In the genomic region with DNA sequence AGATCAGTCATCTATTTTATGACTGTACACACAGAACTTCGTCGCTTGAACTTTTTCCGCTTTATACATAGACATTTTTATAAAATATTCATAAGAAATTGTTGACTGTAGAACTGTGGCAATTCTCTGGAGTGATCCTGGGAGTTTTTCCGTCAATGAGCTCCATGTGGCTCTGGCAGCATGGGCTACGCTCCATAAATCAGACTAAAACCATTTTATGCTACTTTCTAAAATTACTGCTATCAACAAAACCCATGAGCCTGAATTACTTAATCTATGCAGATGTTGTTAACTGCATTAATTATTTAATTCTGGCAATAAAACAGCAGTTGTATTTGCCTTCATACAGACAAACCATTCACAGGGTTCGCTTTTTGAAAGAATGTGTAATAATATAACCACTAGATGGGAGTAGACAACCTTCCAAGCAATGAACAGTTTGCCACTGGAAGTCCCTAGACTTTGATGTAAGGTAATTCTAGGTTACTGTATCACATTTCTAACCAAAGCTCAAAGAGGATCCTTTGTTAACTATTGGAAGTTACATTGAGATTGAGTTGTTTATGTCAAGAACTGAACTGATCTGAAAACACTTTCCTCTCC, we compare ENCODE assay signal across 10 mouse cellular contexts.
DNase-seq lines count a peak whose midpoint lies in the region; ATAC-seq and TF ChIP-seq lines count a peak whose summit lies in the region.
"Had no signal": no experiment of that assay in that cellular context is flagged by ENCODE, and none has a peak within 500 bp of the region (broad histone marks: within the 10 kb centered on the region; RNA-seq: fewer than 3 reads in every experiment).

No protein-coding gene starts in this region.

- no peaks in the 10 kb centered on the region for H3K27me3 ChIP-seq in heart, adult 2 months (ENCODE audit: control insufficient read depth, insufficient read depth, low read length)
- no peaks in the 10 kb centered on the region for H3K27me3 ChIP-seq in heart, embryonic 11.5 days (ENCODE audit: control insufficient read depth, insufficient read depth, low read length)
- no peaks in the 10 kb centered on the region for H3K27me3 ChIP-seq in hindbrain, postnatal 0 days (ENCODE audit: insufficient read depth, low read length)

- DNase-seq in heart, adult 2 months = no peak
- DNase-seq in 3134 (ENCODE audit: extremely low read depth, insufficient read length, low spot score) = peak; percentile 48
- peak; percentile 89 for DNase-seq in brain, embryonic 14.5 days (ENCODE audit: low read depth)
- DNase-seq in hindbrain, postnatal 0 days (ENCODE audit: low spot score) = peak; percentile 80
- no peak for DNase-seq in T-cell, adult 2 months (ENCODE audit: low spot score)
- no peak for DNase-seq in testis, postnatal 14 days (ENCODE audit: low spot score)
- no peak for DNase-seq in urinary bladder, postnatal 36 days (ENCODE audit: low spot score in 2 of 2)
- DNase-seq: heart, adult 18-20 months; layer of hippocampus, adult 9-11 months had no signal

- no peak for ATAC-seq in heart, embryonic 11.5 days (replicated peaks; ENCODE audit: insufficient number of reproducible peaks, low FRiP score, low TSS enrichment)
- peak; percentile 69; the same call in 1 of the 2 replicates for ATAC-seq in hindbrain, postnatal 0 days

- no peaks in the 10 kb centered on the region for H3K79me2 ChIP-seq in heart, adult 2 months (replicated peaks; ENCODE audit: control insufficient read depth, insufficient read depth, low read length)

- TF ChIP-seq CTCF in heart, adult 2 months (IDR thresholded peaks at IDR 0.05) = peak; percentile 57
- no peak for TF ChIP-seq CTCF in brain, embryonic 14.5 days (IDR thresholded peaks at IDR 0.05; ENCODE audit: borderline replicate concordance, extremely low read depth, insufficient read depth, insufficient read length)
- peak; percentile 80 for TF ChIP-seq CTCF in hindbrain, postnatal 0 days (IDR thresholded peaks at IDR 0.05; ENCODE audit: low read depth)

- no peak overlapping the region for H3K9ac ChIP-seq in heart, adult 2 months (ENCODE audit: low read depth, low read length)
- no peak overlapping the region for H3K9ac ChIP-seq in heart, embryonic 11.5 days (ENCODE audit: low read depth, low read length)
- H3K9ac ChIP-seq in hindbrain, postnatal 0 days (replicated peaks; ENCODE audit: low read length) = no peak overlapping the region

- intact Hi-C loops in heart, adult 2 months (cut with DNase I) = no loop called here

- no peak overlapping the region for H3K4me3 ChIP-seq in heart, adult 2 months
- H3K4me3 ChIP-seq in heart, embryonic 11.5 days (ENCODE audit: low read depth, low read length) = no peak overlapping the region
- H3K4me3 ChIP-seq in hindbrain, postnatal 0 days (ENCODE audit: low read length) = no peak overlapping the region

- H3K36me3 ChIP-seq in heart, adult 2 months (ENCODE audit: control insufficient read depth, insufficient read depth, low read length) = no peaks in the 10 kb centered on the region
- no peaks in the 10 kb centered on the region for H3K36me3 ChIP-seq in heart, embryonic 11.5 days (ENCODE audit: control insufficient read depth, insufficient read depth, low read length)
- H3K36me3 ChIP-seq in hindbrain, postnatal 0 days (ENCODE audit: insufficient read depth, low read length) = no peaks in the 10 kb centered on the region

- 59% methylated on average over 6 of the region's 6 CpGs for WGBS in heart, adult 2 months
- 69% methylated on average over 6 of the region's 6 CpGs for WGBS in heart, embryonic 11.5 days (ENCODE audit: insufficient replicate concordance)
- 47% methylated on average over 6 of the region's 6 CpGs for WGBS in hindbrain, postnatal 0 days

- no peaks in the 10 kb centered on the region for H3K4me1 ChIP-seq in heart, adult 2 months (ENCODE audit: control insufficient read depth, insufficient read depth, low read length)
- no peaks in the 10 kb centered on the region for H3K4me1 ChIP-seq in heart, embryonic 11.5 days (ENCODE audit: control insufficient read depth, insufficient read depth, low read length)
- no peaks in the 10 kb centered on the region for H3K4me1 ChIP-seq in hindbrain, postnatal 0 days (ENCODE audit: insufficient read depth, low read length)

- no peak overlapping the region for H3K27ac ChIP-seq in heart, adult 2 months
- no peak overlapping the region for H3K27ac ChIP-seq in heart, embryonic 11.5 days (ENCODE audit: low read depth, low read length)
- no peak overlapping the region for H3K27ac ChIP-seq in hindbrain, postnatal 0 days

- TF ChIP-seq EP300 in heart, adult 2 months (IDR thresholded peaks at IDR 0.05; ENCODE audit: insufficient read depth, low read depth, low read length) = no peak

- no peaks in the 10 kb centered on the region for H3K9me3 ChIP-seq in heart, embryonic 11.5 days (replicated peaks; ENCODE audit: control insufficient read depth, low read length)
- H3K9me3 ChIP-seq in hindbrain, postnatal 0 days (ENCODE audit: low read length) = no peaks in the 10 kb centered on the region

- no peak overlapping the region for H3K4me2 ChIP-seq in heart, embryonic 11.5 days
- H3K4me2 ChIP-seq in hindbrain, postnatal 0 days (ENCODE audit: low read depth, low read length) = no peak overlapping the region

- TF ChIP-seq POLR2A in heart, adult 2 months (IDR thresholded peaks at IDR 0.05; ENCODE audit: insufficient read depth, low read depth, low read length) = no peak
- TF ChIP-seq POLR2A in brain, embryonic 14.5 days (IDR thresholded peaks at IDR 0.05; ENCODE audit: borderline replicate concordance, extremely low read depth, insufficient read depth, insufficient read length, poor library complexity, severe bottlenecking) = no peak

Comparison
In these comparisons a context has a peak if more than half of its experiments do, and no peak if none do; other contexts are left out.
1. DNase-seq: peak in 3134 (single experiment), brain, embryonic 14.5 days (single experiment) and hindbrain, postnatal 0 days (single experiment); none in heart, adult 2 months (0 of 2), T-cell, adult 2 months (single experiment), testis, postnatal 14 days (single experiment) and urinary bladder, postnatal 36 days (0 of 2).